Mouse (Mus musculus): Measurements from ENCODE around the gene Ly6g6f. TPM values are rescaled to one million over a fixed set of nuclear protein-coding genes. Genes with fewer than 3 reads are reported as not detected.

Ly6g6f gene
- polyA plus RNA-seq, 1 experiment from 2014 or later, result not detected

DNA sequence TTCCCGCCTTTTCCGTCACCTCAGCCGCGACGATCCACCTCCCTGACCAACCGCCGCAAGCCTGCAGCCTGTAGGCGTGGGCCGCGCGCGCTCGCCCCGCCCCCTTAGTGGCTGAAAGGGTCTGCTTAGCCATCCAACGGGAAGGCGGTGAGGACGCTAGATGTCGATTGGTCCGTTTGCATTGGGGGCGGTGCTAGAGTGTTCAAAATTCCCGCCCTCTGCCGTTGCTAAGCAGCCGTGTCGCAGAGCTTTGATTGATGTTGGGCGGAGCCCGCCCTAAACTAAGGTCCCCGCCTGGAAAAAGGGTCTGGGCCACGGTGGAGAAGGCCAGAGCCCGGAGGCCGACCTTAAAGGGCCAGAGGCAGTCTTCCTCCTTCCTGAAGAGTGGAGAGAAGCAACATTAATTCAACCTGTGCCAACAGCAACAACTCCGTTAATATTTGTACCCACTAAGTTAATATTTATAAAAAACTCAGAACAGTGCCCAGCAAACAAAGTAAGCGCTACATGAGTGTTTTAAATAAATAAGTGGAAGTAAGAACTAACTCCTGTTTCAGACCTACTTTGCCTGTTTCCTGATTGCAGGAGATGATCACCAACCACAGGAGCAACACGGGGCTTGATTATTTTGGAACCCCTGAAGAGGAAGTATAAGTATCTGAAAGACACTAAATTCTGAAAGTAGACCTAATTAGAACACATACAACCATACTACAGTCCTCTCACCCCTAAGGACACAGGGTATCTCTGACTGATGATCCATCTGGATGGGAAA is 38.5 kb downstream of the Ly6g6f start, which contains the start of gene Msh5:
Gene Msh5, minus strand, starts transcription at position 65 of the 775 bp plus-strand sequence.

Other genes starting within 250 kb of the Ly6g6f start
- gene Stk19, start 248.7 kb downstream of the Ly6g6f start, polyA plus RNA-seq (2014; fragmentation: Illumina TruSeq; extraction: RNeasy Lipid Tissue Mini Kit (QIAGEN cat#74804); ENCODE audit: low read depth, low replicate concordance), result 3.5 TPM
- 3.6 TPM for gene Dxo, start 248.6 kb downstream of the Ly6g6f start, polyA plus RNA-seq (2014; fragmentation: Illumina TruSeq; extraction: RNeasy Lipid Tissue Mini Kit (QIAGEN cat#74804); ENCODE audit: low read depth, low replicate concordance)
- gene Skiv2l, start 235.4 kb downstream of the Ly6g6f start, polyA plus RNA-seq (2014; fragmentation: Illumina TruSeq; extraction: RNeasy Lipid Tissue Mini Kit (QIAGEN cat#74804); ENCODE audit: low read depth, low replicate concordance), result 3.2 TPM
- 1.5 TPM for gene Nelfe, start 235.2 kb downstream of the Ly6g6f start, polyA plus RNA-seq (2014; fragmentation: Illumina TruSeq; extraction: RNeasy Lipid Tissue Mini Kit (QIAGEN cat#74804); ENCODE audit: low read depth, low replicate concordance)
- gene Cfb, start 223.1 kb downstream of the Ly6g6f start, polyA plus RNA-seq (2014; fragmentation: Illumina TruSeq; extraction: RNeasy Lipid Tissue Mini Kit (QIAGEN cat#74804); ENCODE audit: low read depth, low replicate concordance), result 281 TPM
- gene Zbtb12, start 206.1 kb downstream of the Ly6g6f start, polyA plus RNA-seq (2014; fragmentation: Illumina TruSeq; extraction: RNeasy Lipid Tissue Mini Kit (QIAGEN cat#74804); ENCODE audit: low read depth, low replicate concordance), result 0.69 TPM
- gene Gm20547, start 203.6 kb downstream of the Ly6g6f start, polyA plus RNA-seq (2014; fragmentation: Illumina TruSeq; extraction: RNeasy Lipid Tissue Mini Kit (QIAGEN cat#74804); ENCODE audit: low read depth, low replicate concordance), result 33.6 TPM
- 24.6 TPM for gene C2, start 187.3 kb downstream of the Ly6g6f start, polyA plus RNA-seq (2014; fragmentation: Illumina TruSeq; extraction: RNeasy Lipid Tissue Mini Kit (QIAGEN cat#74804); ENCODE audit: low read depth, low replicate concordance)
- 7.4 TPM for gene Ehmt2, start 187.1 kb downstream of the Ly6g6f start, polyA plus RNA-seq (2014; fragmentation: Illumina TruSeq; extraction: RNeasy Lipid Tissue Mini Kit (QIAGEN cat#74804); ENCODE audit: low read depth, low replicate concordance)
- not detected for gene Slc44a4, start 171.1 kb downstream of the Ly6g6f start, polyA plus RNA-seq (2014; fragmentation: Illumina TruSeq; extraction: RNeasy Lipid Tissue Mini Kit (QIAGEN cat#74804); ENCODE audit: low read depth, low replicate concordance)
- 3.7 TPM for gene Neu1, start 154.4 kb downstream of the Ly6g6f start, polyA plus RNA-seq (2014; fragmentation: Illumina TruSeq; extraction: RNeasy Lipid Tissue Mini Kit (QIAGEN cat#74804); ENCODE audit: low read depth, low replicate concordance)
- 1.3 TPM for gene Hspa1b, start 126.4 kb downstream of the Ly6g6f start, polyA plus RNA-seq (2014; fragmentation: Illumina TruSeq; extraction: RNeasy Lipid Tissue Mini Kit (QIAGEN cat#74804); ENCODE audit: low read depth, low replicate concordance)
- gene Gm20481, start 115.7 kb downstream of the Ly6g6f start, polyA plus RNA-seq (2014; fragmentation: Illumina TruSeq; extraction: RNeasy Lipid Tissue Mini Kit (QIAGEN cat#74804); ENCODE audit: low read depth, low replicate concordance), result not detected
- gene Hspa1a, start 113.5 kb downstream of the Ly6g6f start, polyA plus RNA-seq (2014; fragmentation: Illumina TruSeq; extraction: RNeasy Lipid Tissue Mini Kit (QIAGEN cat#74804); ENCODE audit: low read depth, low replicate concordance), result not detected
- not detected for gene Hspa1l, start 112.9 kb downstream of the Ly6g6f start, polyA plus RNA-seq (2014; fragmentation: Illumina TruSeq; extraction: RNeasy Lipid Tissue Mini Kit (QIAGEN cat#74804); ENCODE audit: low read depth, low replicate concordance)
- 12.7 TPM for gene Lsm2, start 103.7 kb downstream of the Ly6g6f start, polyA plus RNA-seq (2014; fragmentation: Illumina TruSeq; extraction: RNeasy Lipid Tissue Mini Kit (QIAGEN cat#74804); ENCODE audit: low read depth, low replicate concordance)
- gene Vars, start 84.6 kb downstream of the Ly6g6f start, polyA plus RNA-seq (2014; fragmentation: Illumina TruSeq; extraction: RNeasy Lipid Tissue Mini Kit (QIAGEN cat#74804); ENCODE audit: low read depth, low replicate concordance), result 1.2 TPM
- gene Vwa7, start 69.0 kb downstream of the Ly6g6f start, polyA plus RNA-seq (2014; fragmentation: Illumina TruSeq; extraction: RNeasy Lipid Tissue Mini Kit (QIAGEN cat#74804); ENCODE audit: low read depth, low replicate concordance), result not detected
- gene Sapcd1, start 57.6 kb downstream of the Ly6g6f start, polyA plus RNA-seq (2014; fragmentation: Illumina TruSeq; extraction: RNeasy Lipid Tissue Mini Kit (QIAGEN cat#74804); ENCODE audit: low read depth, low replicate concordance), result not detected
- gene Msh5, start 38.9 kb downstream of the Ly6g6f start, polyA plus RNA-seq (2014; fragmentation: Illumina TruSeq; extraction: RNeasy Lipid Tissue Mini Kit (QIAGEN cat#74804); ENCODE audit: low read depth, low replicate concordance), result 1.1 TPM
- gene Clic1, start 35.6 kb downstream of the Ly6g6f start, polyA plus RNA-seq (2014; fragmentation: Illumina TruSeq; extraction: RNeasy Lipid Tissue Mini Kit (QIAGEN cat#74804); ENCODE audit: low read depth, low replicate concordance), result 5.7 TPM
- not detected for gene Ddah2, start 26.6 kb downstream of the Ly6g6f start, polyA plus RNA-seq (2014; fragmentation: Illumina TruSeq; extraction: RNeasy Lipid Tissue Mini Kit (QIAGEN cat#74804); ENCODE audit: low read depth, low replicate concordance)
- gene Ly6g6c, start 20.2 kb downstream of the Ly6g6f start, polyA plus RNA-seq (2014; fragmentation: Illumina TruSeq; extraction: RNeasy Lipid Tissue Mini Kit (QIAGEN cat#74804); ENCODE audit: low read depth, low replicate concordance), result not detected
- gene Mpig6b, start 19.4 kb downstream of the Ly6g6f start, polyA plus RNA-seq (2014; fragmentation: Illumina TruSeq; extraction: RNeasy Lipid Tissue Mini Kit (QIAGEN cat#74804); ENCODE audit: low read depth, low replicate concordance), result not detected
- gene Ly6g6e, start 8.7 kb downstream of the Ly6g6f start, polyA plus RNA-seq (2014; fragmentation: Illumina TruSeq; extraction: RNeasy Lipid Tissue Mini Kit (QIAGEN cat#74804); ENCODE audit: low read depth, low replicate concordance), result not detected
- not detected for gene Ly6g6d, start 7.5 kb downstream of the Ly6g6f start, polyA plus RNA-seq (2014; fragmentation: Illumina TruSeq; extraction: RNeasy Lipid Tissue Mini Kit (QIAGEN cat#74804); ENCODE audit: low read depth, low replicate concordance)
- gene Abhd16a, start 3.7 kb upstream of the Ly6g6f start, polyA plus RNA-seq (2014; fragmentation: Illumina TruSeq; extraction: RNeasy Lipid Tissue Mini Kit (QIAGEN cat#74804); ENCODE audit: low read depth, low replicate concordance), result 4.4 TPM
- gene Ly6g5c, start 22.7 kb upstream of the Ly6g6f start, polyA plus RNA-seq (2014; fragmentation: Illumina TruSeq; extraction: RNeasy Lipid Tissue Mini Kit (QIAGEN cat#74804); ENCODE audit: low read depth, low replicate concordance), result not detected
- not detected for gene Ly6g5b, start 29.8 kb upstream of the Ly6g6f start, polyA plus RNA-seq (2014; fragmentation: Illumina TruSeq; extraction: RNeasy Lipid Tissue Mini Kit (QIAGEN cat#74804); ENCODE audit: low read depth, low replicate concordance)
- 1.4 TPM for gene Gpank1, start 35.8 kb upstream of the Ly6g6f start, polyA plus RNA-seq (2014; fragmentation: Illumina TruSeq; extraction: RNeasy Lipid Tissue Mini Kit (QIAGEN cat#74804); ENCODE audit: low read depth, low replicate concordance)
- 97.4 TPM for gene Csnk2b, start 36.4 kb upstream of the Ly6g6f start, polyA plus RNA-seq (2014; fragmentation: Illumina TruSeq; extraction: RNeasy Lipid Tissue Mini Kit (QIAGEN cat#74804); ENCODE audit: low read depth, low replicate concordance)
- 1.3 TPM for gene D17H6S53E, start 40.8 kb upstream of the Ly6g6f start, polyA plus RNA-seq (2014; fragmentation: Illumina TruSeq; extraction: RNeasy Lipid Tissue Mini Kit (QIAGEN cat#74804); ENCODE audit: low read depth, low replicate concordance)
- 85.5 TPM for gene Apom, start 46.4 kb upstream of the Ly6g6f start, polyA plus RNA-seq (2014; fragmentation: Illumina TruSeq; extraction: RNeasy Lipid Tissue Mini Kit (QIAGEN cat#74804); ENCODE audit: low read depth, low replicate concordance)
- 5.2 TPM for gene Bag6, start 49.6 kb upstream of the Ly6g6f start, polyA plus RNA-seq (2014; fragmentation: Illumina TruSeq; extraction: RNeasy Lipid Tissue Mini Kit (QIAGEN cat#74804); ENCODE audit: low read depth, low replicate concordance)
- 3.7 TPM for gene Prrc2a, start 79.3 kb upstream of the Ly6g6f start, polyA plus RNA-seq (2014; fragmentation: Illumina TruSeq; extraction: RNeasy Lipid Tissue Mini Kit (QIAGEN cat#74804); ENCODE audit: low read depth, low replicate concordance)
- gene Aif1, start 90.5 kb upstream of the Ly6g6f start, polyA plus RNA-seq (2014; fragmentation: Illumina TruSeq; extraction: RNeasy Lipid Tissue Mini Kit (QIAGEN cat#74804); ENCODE audit: low read depth, low replicate concordance), result 7.5 TPM
- not detected for gene Lst1, start 102.8 kb upstream of the Ly6g6f start, polyA plus RNA-seq (2014; fragmentation: Illumina TruSeq; extraction: RNeasy Lipid Tissue Mini Kit (QIAGEN cat#74804); ENCODE audit: low read depth, low replicate concordance)
- gene Ltb, start 108.8 kb upstream of the Ly6g6f start, polyA plus RNA-seq (2014; fragmentation: Illumina TruSeq; extraction: RNeasy Lipid Tissue Mini Kit (QIAGEN cat#74804); ENCODE audit: low read depth, low replicate concordance), result not detected
- 0.26 TPM for gene Tnf, start 116.4 kb upstream of the Ly6g6f start, polyA plus RNA-seq (2014; fragmentation: Illumina TruSeq; extraction: RNeasy Lipid Tissue Mini Kit (QIAGEN cat#74804); ENCODE audit: low read depth, low replicate concordance)
- gene Lta, start 119.7 kb upstream of the Ly6g6f start, polyA plus RNA-seq (2014; fragmentation: Illumina TruSeq; extraction: RNeasy Lipid Tissue Mini Kit (QIAGEN cat#74804); ENCODE audit: low read depth, low replicate concordance), result not detected
- not detected for gene Gm16181, start 135.2 kb upstream of the Ly6g6f start, polyA plus RNA-seq (2014; fragmentation: Illumina TruSeq; extraction: RNeasy Lipid Tissue Mini Kit (QIAGEN cat#74804); ENCODE audit: low read depth, low replicate concordance)
- 2.6 TPM for gene Atp6v1g2, start 148.1 kb upstream of the Ly6g6f start, polyA plus RNA-seq (2014; fragmentation: Illumina TruSeq; extraction: RNeasy Lipid Tissue Mini Kit (QIAGEN cat#74804); ENCODE audit: low read depth, low replicate concordance)
- 0.87 TPM for gene Nfkbil1, start 150.2 kb upstream of the Ly6g6f start, polyA plus RNA-seq (2014; fragmentation: Illumina TruSeq; extraction: RNeasy Lipid Tissue Mini Kit (QIAGEN cat#74804); ENCODE audit: low read depth, low replicate concordance)
- gene Ddx39b, start 156.1 kb upstream of the Ly6g6f start, polyA plus RNA-seq (2014; fragmentation: Illumina TruSeq; extraction: RNeasy Lipid Tissue Mini Kit (QIAGEN cat#74804); ENCODE audit: low read depth, low replicate concordance), result 7.4 TPM
- gene H2-D1, start 177.1 kb upstream of the Ly6g6f start, polyA plus RNA-seq (2014; fragmentation: Illumina TruSeq; extraction: RNeasy Lipid Tissue Mini Kit (QIAGEN cat#74804); ENCODE audit: low read depth, low replicate concordance), result 78.7 TPM
- gene H2-Q1, start 234.8 kb upstream of the Ly6g6f start, polyA plus RNA-seq (2014; fragmentation: Illumina TruSeq; extraction: RNeasy Lipid Tissue Mini Kit (QIAGEN cat#74804); ENCODE audit: low read depth, low replicate concordance), result 18.4 TPM